ENCODE assay signal across 7 mouse cellular contexts in genomic region chr1:154791544-154792174, GRCm38 (mm10).
DNase-seq lines count a peak whose midpoint lies in the region; ATAC-seq lines count a peak whose summit lies in the region.

No protein-coding gene starts in this region.

- H3K27me3 ChIP-seq in midbrain, embryonic 11.5 days (ENCODE audit: control insufficient read depth, insufficient read depth, low read length): no peaks in the 10 kb centered on the region
- no peaks in the 10 kb centered on the region for H3K27me3 ChIP-seq in midbrain, embryonic 13.5 days

- H3K9me3 ChIP-seq in midbrain, embryonic 11.5 days (ENCODE audit: control insufficient read depth, low read length): no peaks in the 10 kb centered on the region
- no peaks in the 10 kb centered on the region for H3K9me3 ChIP-seq in midbrain, embryonic 13.5 days

- H3K4me2 ChIP-seq in midbrain, embryonic 11.5 days: no peak overlapping the region
- H3K4me2 ChIP-seq in midbrain, embryonic 13.5 days (replicated peaks): no peak overlapping the region

- no peak overlapping the region for H3K4me3 ChIP-seq in midbrain, embryonic 11.5 days (ENCODE audit: low read depth, low read length)
- no peak overlapping the region for H3K4me3 ChIP-seq in midbrain, embryonic 13.5 days (replicated peaks)

- no peaks in the 10 kb centered on the region for H3K36me3 ChIP-seq in midbrain, embryonic 11.5 days (ENCODE audit: control insufficient read depth, insufficient read depth, low read length)
- no peaks in the 10 kb centered on the region for H3K36me3 ChIP-seq in midbrain, embryonic 13.5 days

- ATAC-seq in midbrain, embryonic 11.5 days (ENCODE audit: low FRiP score): no peak
- ATAC-seq in midbrain, embryonic 13.5 days: no peak
- ATAC-seq in erythroblast, adult 5-6 weeks (replicated peaks; ENCODE audit: low FRiP score, poor library complexity, severe bottlenecking): no peak

- 76% methylated on average over 13 of the region's 13 CpGs for WGBS in midbrain, embryonic 11.5 days
- whole genome bisulfite sequencing in midbrain, embryonic 13.5 days: 72% methylated on average over 13 of the region's 13 CpGs

- no peak overlapping the region for H3K9ac ChIP-seq in midbrain, embryonic 11.5 days (ENCODE audit: low read length)
- no peak overlapping the region; the same call in 1 of the 2 replicates for H3K9ac ChIP-seq in midbrain, embryonic 13.5 days (replicated peaks)

- peak; percentile 53 for DNase-seq in midbrain, embryonic 11.5 days (ENCODE audit: low spot score, missing footprints)
- peak; percentile 87 for DNase-seq in cerebellum, postnatal 25 days
- DNase-seq in layer of hippocampus, adult 18-20 months (ENCODE audit: low spot score in 2 of 2): peak; percentile 69 to 77
- peak; percentile 68 to 69 for DNase-seq in right cerebral cortex, adult 2 months (ENCODE audit: low spot score in 2 of 2)
- no peak for DNase-seq in thymus, postnatal 14 days

- H3K4me1 ChIP-seq in midbrain, embryonic 11.5 days (ENCODE audit: control insufficient read depth, insufficient read depth, low read length): no peaks in the 10 kb centered on the region
- peaks cover 6% of the 10 kb centered on the region; the same call in 1 of the 2 replicates for H3K4me1 ChIP-seq in midbrain, embryonic 13.5 days (replicated peaks)

- H3K27ac ChIP-seq in midbrain, embryonic 11.5 days (ENCODE audit: low read depth, low read length): no peak overlapping the region
- H3K27ac ChIP-seq in midbrain, embryonic 13.5 days: no peak overlapping the region
